Mouse (Mus musculus) cortical plate, adult 2 months (tissue): ENCODE data around the gene Ascl4. TPM values are rescaled to one million over a fixed set of nuclear protein-coding genes. Genes with fewer than 3 reads are reported as not detected.
A peak's percentile ranks its signal among the peaks of the same experiment; 100 is the strongest.

Experiments
- H3K27ac ChIP-seq: fragments of 200-500 bp; 2 replicates; pipeline ENCODE4 v1.5.1; 2012; ENCODE audit warnings: low read length, control low read depth, inconsistent platforms; ENCODE audit not compliant: insufficient read depth
- H3K4me1 ChIP-seq: fragments of 200-500 bp; 2 replicates; pipeline ENCODE4 v1.6.1; 2011; ENCODE audit warnings: low read length; ENCODE audit not compliant: control insufficient read depth, insufficient read depth
- H3K4me3 ChIP-seq: fragments of 200-500 bp; 2 replicates; pipeline ENCODE4 v1.5.1; 2011; ENCODE audit warnings: mild to moderate bottlenecking, low read length, control low read depth; ENCODE audit not compliant: insufficient read depth
- CTCF ChIP-seq: fragments of 200-500 bp; IDR thresholded peaks from 2 replicates; pipeline ENCODE4 v1.5.1; 2011; ENCODE audit warnings: mild to moderate bottlenecking, control low read depth, low read length; ENCODE audit not compliant: insufficient read depth; ENCODE audit errors: extremely low read depth
- POLR2A ChIP-seq: fragments of 200-500 bp; IDR thresholded peaks from 2 replicates; pipeline ENCODE4 v1.6.1; 2011; ENCODE audit warnings: mild to moderate bottlenecking, low read length, control low read depth; ENCODE audit not compliant: insufficient read depth; ENCODE audit errors: extremely low read depth
- polyA plus RNA-seq: library from polyadenylated mRNA; depleted of rRNA; stranded (reverse); fragments of >200 nt; gene quantifications from 2 replicates; pipeline ENCODE4 v1.2.3, GENCODE M21; 2012

The Ascl4 gene
- polyA plus RNA-seq, 1 experiment = 0.29 TPM

DNA sequence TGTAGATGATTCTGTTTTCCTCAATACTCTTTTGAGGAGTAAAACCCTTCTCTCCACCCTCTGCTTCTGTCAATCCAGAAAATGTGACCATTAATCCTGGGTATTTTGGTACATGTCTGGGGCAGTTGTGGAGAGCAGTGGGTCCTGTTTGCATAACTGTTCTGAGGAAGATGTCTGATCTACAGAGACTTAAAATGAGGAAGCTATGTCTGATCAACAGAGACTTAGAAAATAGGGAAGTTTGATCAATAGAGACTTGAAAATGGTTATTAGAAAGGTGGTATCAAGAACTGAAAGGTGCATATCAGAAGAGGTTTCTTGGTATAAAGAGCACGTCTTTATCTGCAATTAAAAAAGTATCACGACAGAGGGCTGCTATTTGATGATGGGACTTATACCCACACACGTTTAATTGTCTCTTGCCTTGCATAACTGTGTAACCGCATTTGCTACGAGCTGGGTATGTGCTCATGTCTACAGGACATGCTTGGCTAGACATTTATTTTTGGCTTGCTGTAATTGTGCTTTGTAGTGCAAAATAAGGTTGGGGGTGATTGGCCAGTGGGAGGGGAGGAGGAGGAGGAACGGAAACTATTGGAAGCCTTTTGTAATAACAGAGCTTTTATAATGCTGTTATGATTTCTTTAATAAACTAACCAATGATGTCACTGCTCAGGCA, 24.4 kb downstream of the Ascl4 start:
- H3K27ac ChIP-seq = no peak overlapping the region
- TF ChIP-seq CTCF (no peak), POLR2A (no peak)
- peaks cover 2% of the 10 kb centered on the region; the same call in 1 of the 2 replicates for H3K4me1 ChIP-seq
- H3K4me3 ChIP-seq = no peak overlapping the region

DNA sequence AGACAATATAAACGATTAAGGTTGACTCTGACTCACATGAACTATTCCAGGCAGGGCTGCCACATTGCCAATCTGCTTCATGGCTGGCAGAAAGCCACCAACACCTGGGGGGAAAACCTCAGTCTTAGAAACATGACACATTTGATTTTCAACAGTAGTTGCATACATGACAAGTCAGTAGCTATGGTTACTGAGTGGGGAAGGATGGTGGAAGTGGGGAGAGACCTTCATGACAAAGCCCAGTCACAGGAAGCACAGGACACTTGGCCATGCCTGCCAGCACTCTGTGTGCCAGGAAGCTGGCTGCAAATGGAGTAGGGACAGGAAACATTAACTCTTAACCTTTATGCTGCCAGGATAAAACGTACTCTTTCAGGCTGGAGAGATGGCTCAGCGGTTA, 25.9 kb downstream of the Ascl4 start:
- H3K27ac ChIP-seq = no peak overlapping the region
- no peak overlapping the region for H3K4me3 ChIP-seq
- TF ChIP-seq CTCF (no peak), POLR2A (no peak)
- H3K4me1 ChIP-seq = peaks cover 2% of the 10 kb centered on the region; the same call in 1 of the 2 replicates

DNA sequence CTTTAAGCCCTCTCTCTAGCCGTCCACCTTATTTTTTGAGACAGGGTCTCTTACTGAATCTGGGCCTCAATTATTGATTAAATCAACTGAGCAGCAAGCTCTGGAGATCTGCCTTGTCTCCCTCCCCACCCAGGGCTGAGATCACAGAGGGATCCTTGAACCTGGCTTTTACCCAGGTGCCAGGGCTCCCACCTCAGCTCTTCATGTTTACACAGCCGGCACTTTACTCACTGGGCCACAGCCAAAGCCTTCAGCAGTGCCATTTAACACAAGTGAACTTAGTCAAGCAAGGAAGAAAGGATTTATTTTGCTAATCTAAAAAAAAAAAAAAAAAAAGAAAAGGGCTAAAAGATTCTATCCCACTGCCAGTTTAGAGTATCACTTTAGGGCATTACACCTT, 26.9 kb downstream of the Ascl4 start:
- H3K27ac ChIP-seq = no peak overlapping the region
- TF ChIP-seq POLR2A = no peak
- no peak for TF ChIP-seq CTCF
- H3K4me3 ChIP-seq = no peak overlapping the region
- H3K4me1 ChIP-seq = peaks cover 2% of the 10 kb centered on the region; the same call in 1 of the 2 replicates

DNA sequence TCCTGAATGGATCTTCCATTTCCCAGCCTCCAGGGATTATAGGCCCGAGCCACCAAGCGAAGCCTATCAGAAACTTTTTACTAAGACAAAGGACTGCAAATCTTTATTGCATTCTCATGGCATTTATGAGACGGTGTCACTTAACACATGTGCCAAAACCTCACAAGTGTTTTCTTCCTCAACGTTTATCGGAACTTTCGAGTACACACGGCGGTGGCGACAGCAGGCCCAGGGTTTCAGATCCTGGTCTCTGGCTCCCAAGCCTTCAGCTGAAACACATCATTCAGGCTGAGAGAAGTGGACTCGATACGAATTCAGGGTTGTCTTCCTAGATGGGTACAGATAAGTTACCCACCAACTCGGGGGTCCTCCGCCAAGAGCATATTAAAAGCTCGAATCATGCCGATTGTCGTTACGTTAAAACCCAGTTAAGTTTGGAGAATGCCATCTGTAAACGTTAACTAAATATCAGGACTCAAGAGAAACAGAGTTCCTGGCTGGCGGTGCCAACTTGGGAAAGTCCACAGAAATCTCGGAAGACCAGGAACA, 29.5 kb downstream of the Ascl4 start:
- H3K27ac ChIP-seq = no peak overlapping the region
- no peak for TF ChIP-seq POLR2A
- peaks cover 2% of the 10 kb centered on the region; the same call in 1 of the 2 replicates for H3K4me1 ChIP-seq
- H3K4me3 ChIP-seq = peak overlapping the region; percentile 97

DNA sequence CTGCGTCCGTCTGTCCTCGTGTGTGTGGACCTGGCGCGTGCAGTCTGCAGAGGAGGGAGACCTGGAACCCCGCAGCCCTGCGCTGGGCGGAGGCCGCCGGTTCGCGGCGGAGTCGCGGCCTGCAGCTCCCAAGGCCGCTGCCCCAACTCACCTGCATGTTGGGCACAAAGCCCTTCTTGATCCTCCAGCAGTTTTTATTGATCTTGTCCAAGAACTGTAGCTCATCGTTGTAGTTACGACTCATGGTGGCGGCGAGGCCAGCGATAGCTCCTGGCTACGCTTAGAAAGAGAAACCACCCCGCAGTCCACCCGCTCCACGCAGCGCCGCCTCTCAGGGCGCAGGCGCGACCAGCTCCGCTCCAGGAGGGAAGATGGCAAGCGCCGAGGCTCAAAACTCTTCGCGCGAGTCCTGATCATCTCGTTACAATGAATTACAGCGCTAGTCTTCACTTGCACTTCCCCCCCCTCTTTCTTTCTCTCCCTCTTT, 30.0 kb downstream of the Ascl4 start, which contains the start of gene Rtcb:
Gene Rtcb (minus strand): TSS at position 360 of the 487 bp plus-strand sequence.
- H3K4me3 ChIP-seq = peak within 1 kb of the TSS; percentile 97
- peaks cover 2% of the 10 kb centered on the region; the same call in 1 of the 2 replicates for H3K4me1 ChIP-seq
- H3K27ac ChIP-seq = peak within 1 kb of the TSS; percentile 62
- TF ChIP-seq POLR2A (peak; percentile 83), CTCF (no peak)

DNA sequence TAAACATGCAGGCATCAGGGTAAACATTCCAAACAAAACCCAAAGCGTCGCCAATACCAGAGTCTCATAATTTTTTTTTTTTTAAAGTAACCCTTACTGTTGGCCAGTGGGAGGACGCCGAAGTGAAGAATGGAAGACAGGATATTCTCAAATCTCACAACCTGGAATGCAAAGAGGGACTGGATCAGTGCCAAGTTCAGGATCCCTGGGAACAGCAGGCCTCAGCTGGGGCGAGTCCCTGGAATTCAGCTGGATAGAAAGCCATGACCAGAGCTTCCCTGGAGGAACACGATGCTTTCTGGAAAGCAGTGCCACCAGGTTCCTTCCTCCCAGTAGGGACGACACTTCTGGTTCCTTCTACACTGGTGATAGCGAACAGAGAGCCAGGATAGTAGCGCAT, 35.4 kb downstream of the Ascl4 start:
- H3K27ac ChIP-seq = no peak overlapping the region
- H3K4me1 ChIP-seq = no peaks in the 10 kb centered on the region
- TF ChIP-seq POLR2A (no peak), CTCF (no peak)
- no peak overlapping the region for H3K4me3 ChIP-seq

DNA sequence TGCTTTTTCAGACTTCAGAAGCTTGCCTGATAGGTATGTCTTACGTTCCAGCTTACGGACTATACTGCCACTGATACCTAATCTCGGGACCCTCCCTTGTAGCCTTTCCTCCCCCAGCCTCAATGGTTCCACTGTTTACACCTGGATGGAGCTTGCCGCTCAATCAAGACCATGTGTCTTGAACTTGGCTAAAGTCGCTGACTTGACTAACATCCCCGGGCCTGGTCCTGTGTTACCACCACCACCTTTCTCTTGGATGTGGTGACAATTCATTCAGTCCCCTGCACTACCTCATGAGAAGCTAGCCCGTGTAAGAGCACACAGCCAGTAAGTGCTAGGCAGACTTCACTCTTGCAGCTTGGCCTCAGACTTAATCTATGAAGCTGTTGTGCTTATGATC, 36.8 kb downstream of the Ascl4 start:
- no peak for TF ChIP-seq CTCF
- no peak for TF ChIP-seq POLR2A
- Histone ChIP-seq H3K27ac (no peak overlapping the region), H3K4me3 (no peak overlapping the region), H3K4me1 (no peaks in the 10 kb centered on the region)

DNA sequence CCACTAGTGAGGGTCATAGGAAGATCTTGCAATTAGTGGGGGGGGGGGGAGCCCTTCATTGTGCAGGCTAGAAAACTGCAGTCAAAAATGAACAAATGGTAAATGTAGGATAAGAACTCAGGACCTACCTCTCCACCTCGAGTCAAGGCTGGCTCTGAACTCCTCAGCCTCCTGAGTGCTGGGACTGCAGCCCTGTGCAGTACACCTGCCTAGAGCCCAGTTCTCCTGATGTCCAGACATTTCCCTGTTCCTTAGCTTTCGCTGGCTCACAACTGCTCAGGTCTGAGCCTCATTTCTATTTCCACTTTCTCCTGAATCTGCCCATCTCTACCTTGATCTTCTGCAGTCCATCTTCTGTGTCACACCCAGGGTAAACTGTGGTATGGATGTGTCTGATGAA, 39.0 kb downstream of the Ascl4 start:
- Histone ChIP-seq H3K4me3 (no peak overlapping the region), H3K4me1 (no peaks in the 10 kb centered on the region), H3K27ac (no peak overlapping the region)
- TF ChIP-seq CTCF (no peak), POLR2A (no peak)

DNA sequence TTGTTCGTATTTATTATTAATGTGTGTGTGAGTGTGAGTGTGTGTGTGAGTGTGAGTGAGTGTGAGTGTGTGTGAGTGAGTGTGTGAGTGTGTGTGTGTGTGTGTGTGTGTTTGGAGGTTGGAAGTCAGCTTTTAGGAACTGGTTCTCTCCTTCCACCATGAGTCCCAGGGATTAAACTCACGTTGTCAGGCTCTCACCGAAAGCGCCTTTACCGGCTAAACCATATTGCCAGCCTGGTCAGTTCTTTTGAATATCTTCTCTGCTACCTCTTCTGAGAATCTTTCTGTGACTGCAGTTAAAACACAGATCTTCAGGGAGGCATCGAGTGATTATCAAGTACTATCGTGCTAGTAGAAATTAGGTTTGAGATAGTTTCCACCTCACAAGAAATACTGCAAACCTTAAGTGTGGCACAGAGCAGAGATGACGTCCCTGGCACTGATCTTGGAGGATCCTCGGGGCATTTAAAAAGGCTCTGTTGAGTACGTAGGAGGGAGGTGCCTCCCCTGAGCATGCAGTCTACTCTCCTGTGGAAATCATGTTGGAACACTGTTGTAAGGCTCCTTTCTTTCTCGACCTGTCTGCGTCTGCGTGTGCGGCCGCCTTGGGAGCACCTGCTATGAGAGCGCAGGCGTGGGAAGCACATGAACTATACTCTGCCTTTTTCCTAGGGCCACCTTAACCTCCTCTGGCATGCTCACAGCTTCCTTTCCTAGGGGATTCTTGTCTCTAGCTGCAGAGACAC, 40.1 kb downstream of the Ascl4 start:
- Histone ChIP-seq H3K4me1 (no peaks in the 10 kb centered on the region), H3K27ac (no peak overlapping the region), H3K4me3 (no peak overlapping the region)
- no peak for TF ChIP-seq POLR2A
- TF ChIP-seq CTCF = no peak
